Mouse (Mus musculus): Measurements from ENCODE around the gene Rita1.

The Rita1 gene

DNA sequence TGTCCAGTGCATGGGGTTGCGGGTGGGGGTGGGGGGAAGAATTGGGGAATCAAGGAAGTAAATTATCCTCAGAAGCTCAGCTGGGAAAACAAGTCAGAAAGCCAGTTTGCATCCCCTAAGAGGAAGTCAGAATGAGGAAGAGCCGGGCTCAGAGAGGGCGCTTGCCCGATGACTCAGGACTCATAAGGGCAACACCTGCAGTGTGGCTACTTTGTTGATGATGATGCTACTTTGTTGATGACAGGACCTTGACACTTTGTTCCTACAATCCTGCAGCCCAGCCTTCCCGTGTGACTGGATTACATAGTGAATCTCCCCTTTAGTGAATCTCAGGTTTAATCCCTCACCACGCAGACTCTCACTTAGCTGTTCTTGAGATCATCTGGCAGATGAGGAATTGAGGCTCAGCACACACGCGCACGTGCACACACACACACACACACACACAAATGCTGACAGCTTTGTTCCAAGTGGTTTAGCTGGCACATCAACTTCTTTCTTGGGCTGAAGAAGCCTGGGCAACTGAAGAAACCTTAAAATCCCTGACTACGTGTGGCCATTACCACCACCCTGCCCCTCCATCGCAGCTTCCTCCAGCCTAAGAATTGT, 42.0 kb downstream of the Rita1 start:
- DNase-seq, result no peak

DNA sequence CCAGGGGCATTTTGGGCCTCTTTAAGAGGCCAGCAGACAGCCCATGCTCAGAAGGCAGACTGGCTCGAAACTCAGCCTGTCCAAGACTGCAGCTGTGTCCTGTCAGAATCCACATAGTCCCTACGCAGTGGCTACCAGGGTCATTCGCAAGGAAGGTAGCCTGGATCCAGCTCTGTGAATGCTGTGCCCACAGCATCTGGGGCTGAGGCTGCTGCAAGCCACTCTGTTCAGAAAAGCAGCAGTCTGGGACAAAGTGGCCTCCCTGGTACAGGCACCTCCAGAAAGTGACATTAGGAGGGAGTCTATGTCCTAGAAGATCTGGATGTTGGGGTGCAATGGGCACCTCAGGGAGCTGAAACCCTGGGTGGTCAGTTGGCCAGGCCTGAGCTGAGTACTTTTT, 42.6 kb downstream of the Rita1 start:
- DNase-seq, result no peak

DNA sequence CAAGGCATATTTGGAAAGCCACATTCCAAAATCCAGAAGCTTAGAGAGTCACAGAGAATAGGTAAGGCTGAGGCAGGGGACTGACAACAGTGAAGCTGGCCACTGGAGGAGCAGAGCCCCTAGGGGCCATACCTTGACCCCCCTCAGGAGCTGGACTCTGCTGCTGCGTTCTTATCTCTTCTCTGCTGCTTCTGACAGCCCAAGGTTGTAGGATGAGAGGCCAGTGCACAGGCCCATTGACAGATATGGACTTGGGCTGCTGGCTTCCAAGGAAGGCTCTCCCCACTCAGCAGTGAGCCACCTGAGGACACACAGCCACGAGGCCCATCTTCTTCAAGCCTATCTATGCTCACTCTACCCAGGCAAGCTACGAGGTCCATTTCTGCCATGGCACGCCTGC, 43.4 kb downstream of the Rita1 start:
- no peak for DNase-seq

DNA sequence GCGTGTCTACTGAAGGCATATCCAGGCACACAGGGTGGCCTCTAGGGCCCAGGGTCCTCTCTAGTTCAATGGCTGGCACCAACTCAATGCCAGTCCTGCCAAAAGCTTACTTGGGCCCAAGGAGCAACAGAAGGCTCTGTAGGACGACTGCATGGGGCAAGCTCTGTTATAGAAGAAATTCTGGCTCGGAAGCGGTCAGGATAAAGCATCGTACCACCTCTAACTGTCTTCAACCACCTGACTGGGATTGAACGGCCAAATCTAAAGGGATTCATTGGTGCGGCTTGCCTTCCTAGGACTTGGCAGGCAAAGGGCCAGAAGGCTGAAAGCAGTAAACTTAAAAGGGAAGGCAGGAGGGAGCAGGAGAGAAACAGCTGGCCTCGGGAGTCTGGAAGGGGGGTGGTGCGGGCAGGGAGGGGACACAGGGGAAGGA, 44.0 kb downstream of the Rita1 start:
- no peak for DNase-seq

DNA sequence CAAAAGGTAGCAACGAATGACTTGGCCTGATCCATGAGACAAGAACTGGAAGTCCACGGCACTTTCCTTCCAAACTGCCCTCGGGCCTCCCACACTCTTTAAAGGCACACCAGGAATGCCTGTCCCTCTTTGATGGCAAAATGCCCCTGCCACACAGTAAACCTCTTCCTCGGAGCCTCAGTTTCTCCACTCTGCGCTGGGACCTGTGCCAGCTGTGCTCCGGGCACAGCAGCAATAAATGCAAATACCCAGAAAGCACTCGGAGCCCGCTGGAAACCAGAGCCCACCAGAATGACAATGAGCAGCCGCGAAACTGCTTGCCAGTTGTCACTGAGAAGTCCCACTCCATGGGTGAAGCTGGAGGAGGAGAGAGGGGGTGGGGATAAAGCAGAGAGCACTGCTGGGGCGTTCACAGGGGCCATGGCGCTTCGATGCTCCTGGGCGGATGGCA, 44.6 kb downstream of the Rita1 start:
- no peak for DNase-seq

DNA sequence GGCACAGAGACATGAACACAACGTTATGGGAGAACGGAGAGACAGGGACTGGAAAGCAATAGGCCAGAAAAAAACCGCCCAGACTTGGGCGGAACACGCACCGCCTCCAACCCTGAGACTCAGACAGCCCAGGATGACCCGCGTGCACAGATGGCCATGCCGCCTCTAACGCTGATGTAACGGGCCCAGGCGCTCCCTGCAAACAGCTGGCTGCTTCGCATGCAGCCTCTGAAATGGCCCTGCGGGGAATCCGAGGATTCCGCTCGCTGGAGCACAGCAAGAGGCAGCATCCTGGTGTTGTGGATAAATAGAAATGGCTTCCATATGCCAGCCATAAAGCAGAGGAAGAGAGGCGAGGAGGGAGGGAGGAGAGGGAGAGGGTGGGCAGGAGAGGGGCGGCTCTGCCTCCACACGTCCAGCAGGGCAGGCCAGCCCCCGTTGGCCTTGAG, 45.1 kb downstream of the Rita1 start:
- peak in 1 of 2 experiments; percentile 48 for DNase-seq

DNA sequence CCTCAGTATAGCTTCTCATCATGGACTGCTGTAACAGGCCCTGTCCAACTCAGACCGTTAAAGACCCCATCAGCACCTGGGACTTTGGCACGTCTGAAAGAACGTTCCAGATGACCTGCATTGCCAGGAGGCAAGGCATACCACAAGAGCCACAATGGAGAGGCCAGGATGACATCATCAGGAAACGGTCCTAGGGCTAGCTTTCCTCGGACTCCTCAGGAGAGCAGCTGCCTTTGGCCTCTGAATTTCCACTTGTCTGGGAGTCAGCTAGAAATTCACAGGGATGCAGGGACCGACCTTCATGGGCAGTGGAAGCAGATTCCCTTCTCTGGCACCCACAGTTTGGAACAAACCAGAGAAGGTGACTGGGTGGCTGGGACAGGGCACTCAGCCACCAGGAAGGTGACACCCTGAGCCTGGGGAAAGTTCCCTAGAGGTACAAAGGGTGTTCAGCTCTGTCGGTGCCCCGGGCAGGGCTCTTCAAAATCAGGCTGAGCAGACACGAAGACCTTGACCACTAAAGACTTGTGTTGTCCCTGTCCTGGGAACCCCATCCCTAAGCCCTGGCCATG, 45.6 kb downstream of the Rita1 start:
- peak in 1 of 2 experiments; percentile 56 for DNase-seq

DNA sequence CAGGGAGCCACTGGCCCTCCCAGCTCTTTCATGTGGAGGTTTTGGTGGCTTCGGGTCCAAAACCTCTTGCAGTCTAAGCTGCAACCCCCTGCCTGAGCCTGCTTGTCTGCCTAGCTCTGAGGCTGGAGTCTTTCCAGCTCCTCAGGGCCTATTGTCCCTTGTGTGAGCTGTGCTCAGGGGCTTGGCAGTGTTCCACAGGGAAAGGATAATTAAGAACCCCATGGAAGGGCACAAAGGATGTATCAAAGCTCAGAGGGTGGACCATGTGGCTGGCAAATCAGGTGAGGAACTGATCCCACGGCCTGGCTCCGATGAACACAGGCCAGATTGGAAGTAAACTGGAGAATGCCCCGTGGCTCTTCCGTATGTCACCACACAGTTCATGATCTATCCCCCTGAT, 46.3 kb downstream of the Rita1 start:
- DNase-seq, result peak; percentile 73 to 77

DNA sequence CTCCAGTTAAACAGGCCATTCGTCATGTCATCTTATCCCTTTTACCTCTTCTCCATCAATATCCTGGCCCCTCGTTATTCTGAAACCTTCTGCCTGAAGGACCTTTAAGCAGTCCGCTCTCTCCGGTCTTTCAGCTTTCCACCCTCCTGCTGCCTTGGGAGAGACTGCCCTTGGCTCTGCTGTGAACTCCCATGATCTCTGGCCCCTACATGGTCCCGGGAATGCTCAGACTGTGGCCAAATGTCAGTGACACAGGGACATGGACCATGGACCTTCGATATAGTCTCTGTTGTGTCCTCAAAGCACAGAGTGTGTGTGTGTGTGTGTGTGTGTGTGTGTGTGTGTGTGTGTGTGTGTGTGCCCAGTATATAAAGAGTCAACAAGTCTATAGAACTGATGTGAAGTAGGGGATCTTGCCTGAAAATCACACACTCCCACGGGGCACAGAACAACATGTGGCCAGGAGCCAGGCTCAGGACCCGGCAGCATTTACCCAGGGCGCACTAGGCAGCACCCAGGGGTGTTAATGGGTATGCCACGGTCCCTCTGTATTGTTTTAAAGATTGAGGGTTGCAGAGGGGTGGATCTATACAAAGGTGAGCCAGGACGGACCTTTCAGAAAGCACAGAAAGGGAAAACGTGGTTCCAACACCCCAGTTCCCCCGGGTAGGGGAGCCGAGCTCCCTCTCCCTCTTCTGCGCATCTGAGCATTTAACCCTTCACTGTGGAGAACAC, 47.1 kb downstream of the Rita1 start:
- peak in 1 of 2 experiments; percentile 37 for DNase-seq

DNA sequence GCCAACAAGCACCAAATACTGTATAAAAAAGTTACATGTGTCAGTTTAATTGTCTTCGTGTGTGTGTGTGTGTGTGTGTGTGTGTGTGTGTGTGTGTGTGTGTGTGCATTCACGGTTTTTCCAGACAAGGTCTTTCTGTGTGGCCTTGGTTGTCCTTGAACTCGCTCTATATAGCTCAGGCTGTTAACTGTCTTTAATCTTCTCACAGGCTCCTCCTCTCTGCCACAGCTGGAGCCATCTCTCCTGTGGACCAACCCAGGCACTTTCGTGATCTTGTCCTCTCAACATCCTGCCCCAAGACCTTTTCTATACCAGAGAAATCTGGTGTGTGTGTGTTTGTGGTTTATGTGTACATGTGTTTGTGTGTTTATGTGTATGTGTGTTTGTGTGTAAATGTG, 48.5 kb downstream of the Rita1 start:
- no peak for DNase-seq

DNA sequence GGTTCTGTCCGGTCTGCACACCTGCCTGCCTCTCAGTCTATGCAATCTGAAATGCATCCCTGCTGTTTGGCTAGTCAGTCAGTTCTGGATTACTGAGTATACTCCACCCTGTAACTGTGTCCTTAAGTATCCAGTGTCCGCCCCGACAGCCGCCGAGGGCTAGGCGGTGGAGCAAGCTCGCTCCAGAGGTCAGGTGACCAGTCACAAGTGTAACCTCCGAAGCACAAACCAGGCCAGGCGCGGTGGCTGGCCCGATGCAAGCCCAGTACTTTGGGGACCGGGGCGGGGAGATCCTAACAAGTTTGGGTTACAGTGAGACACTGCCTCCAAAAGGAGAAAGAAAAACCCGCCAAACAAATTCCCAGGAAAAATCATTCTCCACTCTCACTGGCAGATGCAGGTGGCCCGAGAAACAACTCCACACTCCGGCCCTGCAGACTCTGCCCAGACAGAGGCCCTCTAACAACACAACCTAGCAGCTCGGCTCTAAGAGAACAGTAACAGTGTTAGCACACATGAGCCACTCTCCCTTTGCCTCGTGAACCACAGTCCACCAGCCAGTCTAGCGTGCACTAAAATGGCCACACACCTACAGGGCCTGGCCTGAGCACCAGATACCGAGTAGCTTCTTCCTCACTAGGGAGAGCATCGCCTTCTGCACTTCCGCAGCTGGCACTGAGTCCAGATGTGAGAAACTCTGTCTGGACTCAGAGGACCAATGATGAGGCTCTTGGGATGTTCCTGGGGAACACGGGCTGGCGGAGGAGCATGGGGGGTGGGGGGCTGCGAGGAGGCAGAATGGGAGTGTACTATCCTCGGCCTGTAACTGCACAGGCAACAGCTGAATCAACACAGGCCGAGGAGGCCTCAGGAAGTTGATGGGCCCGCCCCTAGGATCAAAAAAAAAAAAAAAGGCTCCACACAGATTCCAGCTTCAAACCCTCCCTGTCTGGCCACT, 49.2 kb downstream of the Rita1 start:
- DNase-seq, result peak; percentile 86 to 90

DNA sequence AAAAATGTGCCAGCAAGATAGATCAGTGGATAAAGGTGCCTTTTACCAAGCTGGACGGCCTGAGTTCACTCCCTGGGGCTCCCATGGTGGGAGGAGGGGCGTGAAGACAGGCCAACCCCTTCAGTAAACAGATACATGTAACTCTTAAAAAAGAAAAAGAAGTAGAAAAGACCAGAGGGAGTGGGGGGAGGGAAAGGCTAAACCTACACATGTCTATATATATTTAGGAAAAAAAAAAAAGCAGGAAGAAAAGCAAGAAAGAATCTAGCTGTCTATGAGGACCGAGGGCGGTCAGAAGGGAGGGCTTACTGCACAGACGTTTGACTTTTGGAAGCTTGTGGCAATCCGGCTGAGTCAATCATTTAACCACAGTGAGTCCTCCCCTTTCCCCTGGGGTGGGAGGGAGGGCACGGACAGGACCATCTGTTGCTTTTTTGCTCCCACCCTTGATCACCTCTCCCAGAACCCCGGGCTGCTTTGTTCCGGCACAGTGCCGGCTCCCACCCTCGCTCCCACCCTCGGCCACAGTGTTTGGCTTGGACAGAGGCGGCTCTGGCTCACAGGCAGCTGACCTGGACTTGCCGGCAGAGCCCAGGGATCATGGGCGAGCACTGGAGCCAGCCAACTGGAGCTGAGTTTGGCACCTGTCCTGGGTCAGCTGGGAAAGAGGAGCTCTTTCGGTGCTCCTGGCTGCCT, 51.6 kb downstream of the Rita1 start:
- DNase-seq, result peak; percentile 89 to 94

DNA sequence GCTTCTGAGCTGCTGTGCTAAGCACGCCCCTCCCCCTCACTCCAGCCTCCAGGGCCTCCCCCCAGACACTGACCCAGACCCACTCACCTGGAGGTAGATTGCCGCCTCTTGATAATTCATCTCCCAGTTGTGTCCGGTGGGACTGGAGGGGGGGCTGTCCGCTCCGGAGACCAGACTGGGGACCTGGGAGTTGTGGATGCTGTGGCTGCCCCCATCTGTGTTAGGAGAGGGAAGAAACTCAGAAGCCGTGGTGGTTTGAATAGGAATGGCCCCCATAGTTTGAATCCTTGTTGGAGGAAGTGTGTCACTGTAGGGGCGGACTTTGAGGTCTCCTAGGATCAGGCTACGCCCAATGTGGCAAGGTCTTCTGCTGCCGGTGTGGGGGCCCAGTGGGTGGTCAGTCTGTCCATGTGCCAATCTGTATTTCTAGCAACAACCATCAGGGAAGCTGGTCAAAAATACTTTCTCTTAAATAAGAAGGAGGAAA, 52.2 kb downstream of the Rita1 start:
- no peak for DNase-seq

DNA sequence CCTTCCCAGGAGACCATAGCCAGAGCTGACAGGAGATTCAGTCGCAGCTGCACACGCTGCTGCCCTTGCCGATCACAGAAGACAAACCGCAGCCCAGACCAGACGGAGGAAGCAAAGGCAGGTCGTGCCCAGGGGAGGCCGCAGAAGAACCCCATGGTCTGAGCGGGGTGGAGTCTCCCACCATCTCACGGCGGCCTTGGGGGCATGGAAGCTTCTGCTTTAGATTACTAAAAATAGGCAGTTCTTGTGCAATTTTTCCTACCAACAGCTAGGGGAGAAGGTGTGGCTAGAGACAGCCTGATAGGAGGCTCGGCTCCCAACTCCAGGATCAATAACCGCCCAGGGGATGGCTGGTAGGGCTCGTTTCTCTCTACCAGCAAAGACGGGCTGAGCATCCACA, 53.6 kb downstream of the Rita1 start:
- DNase-seq, result no peak

DNA sequence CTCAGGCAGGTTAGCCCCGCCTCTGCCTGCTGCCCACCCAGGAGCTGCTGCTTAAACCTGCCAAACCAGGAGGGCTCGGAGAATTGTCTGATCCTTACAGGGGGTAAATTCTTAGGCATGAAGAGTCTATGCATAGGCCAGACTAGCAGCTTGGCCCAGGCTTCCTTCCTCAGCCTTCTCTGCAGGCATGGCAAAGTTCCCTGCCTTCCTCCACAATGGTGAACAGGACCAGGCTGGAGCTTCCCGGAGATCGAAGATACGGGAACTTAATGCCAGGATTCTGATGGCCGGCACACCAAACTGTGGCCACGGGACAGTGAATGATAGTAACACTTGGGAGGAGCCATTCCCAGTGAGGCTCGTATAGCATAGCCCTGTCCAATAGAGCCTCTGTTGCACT, 54.3 kb downstream of the Rita1 start:
- no peak for DNase-seq

DNA sequence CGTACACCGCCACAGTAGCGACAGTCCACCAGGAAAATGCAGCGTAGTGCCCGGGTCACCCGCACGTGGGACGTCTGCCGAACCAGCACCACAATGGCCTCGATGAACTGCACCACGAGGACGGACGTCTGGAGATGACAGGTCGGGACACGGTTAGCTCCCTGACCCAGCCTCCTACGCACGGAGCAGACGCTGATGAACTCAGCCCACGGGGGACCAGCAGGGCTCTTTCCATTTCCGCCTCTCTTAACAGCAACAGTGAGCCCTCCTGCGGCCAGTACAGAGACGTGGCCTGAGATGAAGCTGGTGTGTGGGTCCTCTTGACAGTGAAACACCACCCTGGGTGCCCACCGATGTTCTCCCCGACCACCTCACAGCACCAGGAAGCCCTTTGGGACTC, 56.5 kb downstream of the Rita1 start:
- DNase-seq, result no peak

DNA sequence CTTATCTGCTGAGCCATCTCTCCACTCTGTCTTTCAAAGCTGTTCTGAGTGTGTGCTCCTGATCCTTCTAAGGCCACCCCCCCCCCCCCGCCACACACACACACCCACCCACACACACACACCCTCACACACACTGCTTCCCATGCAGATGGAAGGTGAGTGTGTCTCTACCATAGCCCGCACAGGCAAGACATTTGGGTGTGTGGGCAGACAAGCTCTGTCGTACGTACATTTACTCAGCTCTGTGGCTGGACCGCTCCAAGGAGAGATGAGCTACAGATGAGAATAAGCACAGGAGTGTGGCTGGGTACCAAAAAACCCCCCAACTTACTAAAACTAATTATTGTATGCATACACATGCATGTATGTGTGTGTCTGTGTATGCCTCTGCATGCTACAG, 61.7 kb downstream of the Rita1 start:
- no peak for DNase-seq

DNA sequence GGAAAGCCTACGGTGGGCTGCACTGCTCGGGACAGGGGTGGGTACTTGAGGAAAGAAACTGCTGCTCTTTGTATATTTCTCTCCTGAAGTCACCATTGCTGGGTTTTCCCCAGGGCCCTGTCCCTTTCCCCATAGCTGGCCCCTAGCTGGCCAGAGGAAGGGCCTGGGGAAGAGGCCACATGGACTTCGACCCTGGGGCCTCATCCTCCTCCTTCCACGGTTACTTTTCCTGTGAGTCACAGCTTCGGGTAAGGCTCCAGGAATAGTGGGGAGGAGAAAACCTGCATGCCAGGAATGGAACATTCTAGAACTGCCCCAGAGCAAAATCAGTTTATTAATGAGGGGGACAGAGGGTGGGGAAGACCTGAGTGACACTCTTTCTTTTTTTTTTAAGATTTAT, 62.3 kb downstream of the Rita1 start:
- DNase-seq, result peak; percentile 60 to 67

DNA sequence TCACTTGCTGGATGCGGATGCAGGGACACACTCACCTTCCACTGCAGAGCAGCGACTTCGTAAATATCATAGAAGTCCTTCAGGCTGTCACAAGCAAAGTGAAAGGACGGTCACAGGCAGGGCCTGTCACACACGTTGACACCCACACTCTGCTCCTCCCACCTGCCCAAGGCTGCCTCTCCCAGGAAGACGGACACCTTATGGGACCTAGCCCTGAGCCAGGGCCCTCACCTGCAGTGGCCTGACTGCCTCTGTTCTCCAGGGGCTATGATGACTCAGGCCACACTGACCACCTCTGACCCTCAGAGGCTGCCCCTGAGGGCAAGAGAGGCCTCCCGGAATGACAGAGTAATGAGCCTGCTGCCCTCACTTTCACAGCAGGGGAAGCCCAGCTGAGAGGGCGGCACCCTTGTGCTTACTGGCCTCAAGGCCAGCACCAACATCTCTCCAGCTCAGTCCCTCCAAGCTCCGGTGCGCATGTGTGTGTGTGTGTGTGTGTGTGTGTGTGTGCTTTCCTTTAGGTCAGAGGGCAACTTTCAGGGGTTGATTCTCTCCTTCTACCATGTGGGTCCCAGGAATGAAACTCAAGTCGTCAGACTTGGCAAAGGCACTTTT, 64.0 kb downstream of the Rita1 start:
- no peak for DNase-seq

Measured in kidney, adult 8-10 months (tissue).